Mouse (Mus musculus) left cerebral cortex, postnatal 10 days (tissue): ENCODE results near the gene 1700020L24Rik. TPM values are rescaled to one million over a fixed set of nuclear protein-coding genes. Genes with fewer than 3 reads are reported as not detected.
A peak's percentile ranks its signal among the peaks of the same experiment; 100 is the strongest.

ENCODE experiments used
- DNase-seq, 2 experiments: peaks; one replicate each; pipeline ENCODE4 v3.0.0; 2021 to 2022; ENCODE audit warnings: low spot score in 2 of 2, mixed read lengths in 1 of 2; ENCODE audit errors: extremely low spot score in 1 of 2
- intact Hi-C: fragments of 180-260 bp; cut with DNase I; formaldehyde crosslinking; loops from one replicate; pipeline ENCODE4 v1.15.1; 2025
- total RNA-seq, 2 experiments: library from RNA; stranded (reverse); gene quantifications; 2 replicates each; pipeline ENCODE4 v1.2.3; 2021

Gene 1700020L24Rik
- total RNA-seq, 2 experiments from 2014 or later = not detected

DNA sequence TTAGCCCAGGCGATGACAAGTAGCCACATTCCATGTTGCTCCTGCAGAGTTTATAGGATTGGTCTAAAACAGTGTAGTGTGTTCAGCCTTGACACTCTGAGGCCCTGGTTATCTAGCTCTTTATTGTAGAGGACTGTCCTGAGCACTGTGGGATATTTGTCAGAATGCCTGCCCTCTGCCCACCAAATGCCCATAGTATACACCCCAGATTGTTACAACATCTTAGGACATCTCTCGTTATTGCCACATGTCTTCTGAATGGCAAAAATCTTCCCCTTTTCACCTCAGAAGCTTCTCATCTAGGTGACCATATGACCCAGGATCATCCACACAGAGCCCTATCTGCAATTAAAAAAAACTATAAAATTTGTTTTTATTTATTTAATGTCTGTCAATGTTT, 4.9 kb upstream of the 1700020L24Rik start:
- intact Hi-C loops = no loop called here
- DNase-seq = no peak

DNA sequence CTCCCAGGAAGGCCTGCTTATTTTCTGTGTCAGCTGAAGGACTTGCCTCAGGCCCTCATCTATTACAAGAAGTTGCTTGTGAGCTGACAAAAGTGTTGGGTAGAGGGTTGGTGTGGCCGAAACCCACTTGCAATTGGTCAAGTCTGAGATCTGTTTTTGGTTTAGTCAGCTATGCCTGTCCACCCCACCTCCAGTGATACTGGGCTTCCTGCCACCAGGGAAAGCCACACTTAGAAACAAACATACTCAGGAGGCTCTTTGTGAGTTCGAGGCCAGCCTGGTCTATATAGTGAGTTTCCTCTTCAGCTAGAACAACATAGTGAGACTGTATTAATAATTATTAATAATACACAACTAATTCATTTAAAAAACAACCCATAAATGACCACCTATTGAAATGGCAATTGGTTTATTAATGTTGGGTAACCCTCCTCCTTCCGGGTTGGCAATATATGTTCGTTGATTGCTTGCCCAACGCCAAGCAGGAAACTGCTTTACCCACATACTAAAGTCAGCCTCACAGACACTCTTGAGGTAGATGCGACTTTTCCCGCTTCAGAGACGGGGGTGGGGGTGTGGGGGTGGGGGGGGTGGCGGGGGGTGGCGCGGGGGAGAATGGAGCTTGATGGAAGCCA, 2.1 kb downstream of the 1700020L24Rik start:
- DNase-seq = no peak
- intact Hi-C loops = loop anchor here (5.0 kb wide), 1 partner anchor 303 kb away; no protein-coding TSS in a partner anchor

- peak; percentile 75 to 89 for DNase-seq
- intact Hi-C loops = loop anchor here (5.0 kb wide), 1 partner anchor 302 kb away; no protein-coding TSS in a partner anchor
Measured at GRCm38 (mm10) chr11:83440081-83441064, 2.9 kb downstream of the 1700020L24Rik start.

DNA sequence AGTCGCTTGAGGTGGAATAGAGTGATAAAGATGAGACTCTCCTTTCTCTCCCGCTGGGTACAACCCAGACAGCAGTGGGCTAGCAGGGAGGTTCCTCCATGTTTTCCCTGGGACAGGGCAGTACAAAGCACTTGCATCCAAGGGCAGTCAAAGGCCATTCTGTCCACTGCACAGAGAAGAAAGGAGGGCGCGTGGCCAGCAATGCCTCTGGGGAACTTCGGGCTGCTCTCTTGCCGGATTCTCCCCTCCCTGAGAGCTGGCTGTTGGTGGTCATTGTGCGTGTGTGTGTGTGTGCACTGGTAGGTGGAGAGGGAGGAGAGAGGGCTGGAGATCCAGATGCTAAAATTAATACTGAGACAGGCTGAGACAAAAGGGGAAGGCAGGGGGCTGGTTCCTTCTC, 3.8 kb downstream of the 1700020L24Rik start:
- DNase-seq = peak in 1 of 2 experiments; percentile 59
- intact Hi-C loops = loop anchor here (5.0 kb wide), 1 partner anchor 301 kb away; no protein-coding TSS in a partner anchor

GRCm38 (mm10) chr11:83442596-83443267, 5.3 kb downstream of the 1700020L24Rik start:
- intact Hi-C loops = loop anchor here (1.0 to 5.0 kb wide), 2 partner anchors 30 to 300 kb away; no protein-coding TSS in a partner anchor
- DNase-seq = peak; percentile 68 to 72

DNA sequence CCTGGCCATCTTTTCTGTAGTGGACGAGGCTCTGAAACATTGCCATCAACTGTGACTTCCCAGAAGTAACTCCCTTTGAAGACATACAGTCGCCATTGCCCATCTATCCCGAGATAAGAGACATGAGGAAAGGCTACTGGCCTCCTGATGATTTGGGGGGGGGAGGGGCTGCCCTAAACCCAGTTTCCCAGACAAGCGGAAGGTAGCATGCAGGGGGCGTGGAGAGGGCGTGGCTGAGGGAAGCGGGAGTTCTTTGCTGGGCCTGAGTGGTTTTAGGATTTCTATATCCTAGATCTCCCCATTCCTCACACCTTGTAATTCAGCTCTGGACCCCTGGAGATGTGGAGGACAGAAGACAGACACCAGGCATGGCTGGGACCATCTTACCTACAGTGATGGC, 6.3 kb downstream of the 1700020L24Rik start:
- peak in 1 of 2 experiments; percentile 53 for DNase-seq

GRCm38 (mm10) chr11:83445001-83445400, 7.5 kb downstream of the 1700020L24Rik start:
- DNase-seq = no peak
- intact Hi-C loops = no loop called here

More for the DNA sequence above, 6.3 kb downstream of the 1700020L24Rik start:
- intact Hi-C loops = loop anchor here (1.0 to 5.0 kb wide), 2 partner anchors 28 to 298 kb away; no protein-coding TSS in a partner anchor

DNA sequence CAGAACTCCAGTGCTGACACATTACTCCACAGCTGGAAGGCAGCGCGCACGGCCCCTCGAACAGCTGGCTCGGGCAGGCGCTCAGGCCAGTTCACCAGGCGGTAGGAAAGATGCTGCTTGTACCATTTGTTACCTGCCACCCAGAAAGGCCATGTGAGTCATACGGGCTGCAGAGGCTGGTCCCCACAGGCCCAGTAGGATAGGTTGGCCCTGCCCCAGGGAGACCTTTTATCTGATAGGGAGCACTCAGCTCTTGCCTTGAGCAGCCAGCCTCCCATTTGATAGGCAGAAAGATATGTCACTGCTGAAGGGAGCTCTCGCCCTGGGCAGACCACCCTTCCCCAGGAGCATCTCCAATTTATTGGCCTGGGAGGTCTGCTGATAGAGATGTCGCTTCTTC, 10.1 kb downstream of the 1700020L24Rik start:
- DNase-seq = no peak
- intact Hi-C loops = no loop called here

GRCm38 (mm10) chr11:83448021-83448926, 10.8 kb downstream of the 1700020L24Rik start:
- intact Hi-C loops = no loop called here
- DNase-seq = peak in 1 of 2 experiments; percentile 82

DNA sequence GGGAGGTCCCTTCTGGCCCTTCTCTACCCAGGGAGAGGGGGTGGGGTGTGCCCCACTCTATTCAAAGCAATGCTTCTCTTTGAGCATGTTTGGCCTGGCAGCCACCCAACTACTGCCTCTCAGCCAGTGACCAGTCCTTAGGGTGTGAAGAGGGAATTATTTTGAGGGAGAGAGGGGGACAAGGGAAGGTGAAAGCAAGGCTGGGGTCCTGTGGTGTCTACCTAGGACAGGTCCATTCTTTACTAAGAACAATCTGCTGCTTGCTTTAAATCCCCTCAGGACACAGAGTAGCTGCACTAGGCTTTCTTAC, 11.4 kb downstream of the 1700020L24Rik start:
- DNase-seq = peak in 1 of 2 experiments; percentile 86
- intact Hi-C loops = no loop called here

DNA sequence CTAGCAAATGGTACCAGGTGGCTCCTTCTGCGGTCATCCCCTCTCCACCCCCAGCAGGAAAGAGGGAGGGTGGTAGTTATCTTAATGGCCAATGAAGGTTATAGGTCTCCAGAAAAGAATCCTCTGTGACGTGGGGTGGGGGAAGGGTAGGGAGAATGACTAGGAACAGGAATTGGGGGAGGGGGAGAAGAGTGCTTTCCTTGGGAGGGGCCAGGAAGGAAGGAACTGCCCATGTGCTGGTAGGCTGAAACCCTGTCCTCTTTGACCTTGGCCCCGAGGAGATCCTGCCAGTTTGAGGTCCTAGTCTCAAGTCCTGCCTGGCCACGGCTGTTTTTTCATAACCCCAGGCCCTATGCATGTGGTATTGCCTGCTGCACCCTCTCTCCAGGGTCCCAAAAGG, 11.8 kb downstream of the 1700020L24Rik start:
- intact Hi-C loops = no loop called here

DNA sequence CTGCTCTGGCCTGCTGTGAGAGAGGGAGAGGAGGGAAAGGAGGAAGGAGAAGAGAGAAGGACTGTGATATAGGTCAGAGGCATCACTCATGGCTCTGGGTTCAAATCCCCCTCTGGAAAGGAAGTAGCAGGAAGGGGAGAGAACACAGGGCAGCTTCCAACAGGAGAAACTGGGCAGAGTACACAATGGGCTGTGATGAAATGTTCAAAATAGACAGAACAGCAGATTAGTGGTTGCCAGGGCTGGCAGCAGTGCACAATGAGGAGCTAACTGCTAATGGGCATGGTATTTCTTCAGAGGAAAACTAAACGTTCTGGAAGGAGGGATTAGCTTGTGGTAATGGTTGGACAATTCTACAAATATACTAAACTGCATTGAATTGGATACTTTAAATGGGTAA, 13.1 kb downstream of the 1700020L24Rik start:
- intact Hi-C loops = no loop called here
- no peak for DNase-seq

More for the DNA sequence above, 11.8 kb downstream of the 1700020L24Rik start:
- DNase-seq = no peak

- DNase-seq = no peak
- intact Hi-C loops = no loop called here
Measured at GRCm38 (mm10) chr11:83451281-83451680, 13.8 kb downstream of the 1700020L24Rik start.

DNA sequence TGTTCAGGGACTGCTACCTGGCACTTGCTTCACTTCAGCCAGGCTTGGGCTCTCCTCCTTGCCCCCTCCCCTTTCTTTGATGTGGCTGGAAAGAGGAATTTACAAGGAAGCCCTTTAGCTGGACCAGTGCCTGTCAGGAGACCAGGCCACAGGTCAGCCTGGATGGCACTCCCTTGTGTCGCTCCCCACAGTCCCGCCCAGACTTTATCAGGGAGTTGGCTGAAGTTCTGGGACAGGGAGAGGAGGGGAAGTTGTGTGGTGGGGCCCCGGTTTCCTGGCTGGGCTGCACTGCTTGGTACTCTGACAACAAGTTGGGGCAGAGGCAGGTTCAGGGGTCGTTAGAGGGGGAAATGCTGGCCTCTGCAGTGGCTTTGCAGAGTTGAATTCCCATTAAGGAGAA, 17.1 kb downstream of the 1700020L24Rik start:
- peak in 1 of 2 experiments; percentile 51 for DNase-seq
- intact Hi-C loops = no loop called here

DNA sequence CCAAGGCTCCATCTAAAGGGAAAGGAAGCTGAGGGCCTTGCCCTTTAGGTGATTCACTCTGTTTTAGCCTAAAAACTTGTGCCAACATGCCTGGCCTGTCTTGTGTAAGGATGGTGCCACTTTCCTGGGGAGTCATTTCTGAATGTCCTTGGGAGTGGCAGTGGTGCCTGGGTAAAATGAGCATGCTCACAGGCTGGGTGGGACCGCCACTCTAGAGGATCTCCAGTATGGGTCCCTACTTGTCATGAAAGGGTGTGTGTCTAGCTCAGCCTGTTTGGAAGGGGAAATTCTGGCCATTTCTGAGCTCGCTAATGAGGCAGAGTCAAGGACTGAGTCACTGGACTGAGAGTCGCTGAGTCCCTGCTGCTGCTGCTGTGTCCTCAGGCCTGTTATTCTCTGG, 18.1 kb downstream of the 1700020L24Rik start:
- no peak for DNase-seq
- intact Hi-C loops = no loop called here

DNA sequence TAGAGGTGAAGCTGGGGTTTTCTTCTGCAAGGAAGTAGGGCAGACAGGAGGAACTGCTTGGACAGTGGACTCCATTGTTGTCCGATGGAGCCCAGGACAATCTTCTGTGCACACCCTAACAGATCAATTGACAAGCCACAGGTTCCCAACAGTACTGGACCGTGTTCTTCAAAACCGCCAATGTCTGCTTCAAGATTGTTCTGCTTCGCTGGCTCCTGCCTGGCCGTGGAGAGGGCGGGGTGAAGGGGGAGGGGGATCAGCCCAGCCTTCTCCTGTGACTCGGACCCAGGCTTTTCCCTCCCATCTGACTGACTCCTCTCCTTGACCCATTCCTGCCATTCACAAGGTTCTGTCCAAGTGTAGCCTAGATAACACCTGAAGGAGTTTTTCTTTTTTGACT, 19.8 kb downstream of the 1700020L24Rik start:
- intact Hi-C loops = no loop called here
- DNase-seq = peak in 1 of 2 experiments; percentile 13

- intact Hi-C loops = no loop called here
- DNase-seq = no peak
Measured at GRCm38 (mm10) chr11:83457912-83458601, 20.6 kb downstream of the 1700020L24Rik start.
